Mouse (Mus musculus): Measurements from ENCODE around the gene Mtmr6. TPM values are rescaled to one million over a fixed set of nuclear protein-coding genes. Genes with fewer than 3 reads are reported as not detected.

Mtmr6 gene
- polyA plus RNA-seq (2015; fragmentation: Nextera tagmentation; extraction: Ambion mirVana) = 54.7 and 60.7 TPM in 2 replicates

GRCm38 (mm10) chr14:60264990-60265876 lies at the start of gene Mtmr6:
Gene Mtmr6 (plus strand): TSS chr14:60265228.
- no peaks in the 10 kb centered on the region for H3K27me3 ChIP-seq
- under 1% methylated on average over 51 of the region's 51 CpGs for WGBS
- ATAC-seq = peak; percentile 100
- peak within 1 kb of the TSS; percentile 84 for H3K9ac ChIP-seq
- H3K36me3 ChIP-seq (ENCODE audit: poor library complexity, severe bottlenecking) = no peaks in the 10 kb centered on the region
- H3K9me3 ChIP-seq (replicated peaks) = no peaks in the 10 kb centered on the region
- peaks cover 17% of the 10 kb centered on the region for H3K4me1 ChIP-seq
- H3K4me2 ChIP-seq = peak within 1 kb of the TSS; percentile 72
- H3K4me3 ChIP-seq = peak within 1 kb of the TSS; percentile 72
- H3K27ac ChIP-seq = peak within 1 kb of the TSS; percentile 77

GRCm38 (mm10) chr14:60216125-60216524 lies 48.9 kb upstream of the Mtmr6 start:
- Histone ChIP-seq H3K27me3 (no peaks in the 10 kb centered on the region), H3K4me2 (no peak overlapping the region), H3K36me3 (ENCODE audit: poor library complexity, severe bottlenecking) (peaks cover 39% of the 10 kb centered on the region), H3K9ac (no peak overlapping the region), H3K4me1 (no peaks in the 10 kb centered on the region), H3K4me3 (no peak overlapping the region), H3K27ac (no peak overlapping the region), H3K9me3 (replicated peaks) (no peaks in the 10 kb centered on the region)
- WGBS = 89% methylated on average over 1 of the region's 1 CpGs
- no peak for ATAC-seq

GRCm38 (mm10) chr14:60217616-60218015 lies 47.4 kb upstream of the Mtmr6 start:
- Histone ChIP-seq H3K9ac (no peak overlapping the region), H3K36me3 (ENCODE audit: poor library complexity, severe bottlenecking) (peaks cover 47% of the 10 kb centered on the region), H3K4me2 (no peak overlapping the region), H3K4me3 (no peak overlapping the region), H3K27ac (no peak overlapping the region), H3K9me3 (replicated peaks) (no peaks in the 10 kb centered on the region), H3K4me1 (no peaks in the 10 kb centered on the region), H3K27me3 (no peaks in the 10 kb centered on the region)
- ATAC-seq = no peak
- 97% methylated on average over 4 of the region's 4 CpGs for WGBS

GRCm38 (mm10) chr14:60219886-60220285 lies 45.1 kb upstream of the Mtmr6 start:
- no peak overlapping the region for H3K4me2 ChIP-seq
- H3K9ac ChIP-seq = no peak overlapping the region
- peaks cover 47% of the 10 kb centered on the region for H3K36me3 ChIP-seq (ENCODE audit: poor library complexity, severe bottlenecking)
- no peaks in the 10 kb centered on the region for H3K4me1 ChIP-seq
- 85% methylated on average over 10 of the region's 10 CpGs for WGBS
- H3K4me3 ChIP-seq = no peak overlapping the region
- H3K27me3 ChIP-seq = no peaks in the 10 kb centered on the region
- no peaks in the 10 kb centered on the region for H3K9me3 ChIP-seq (replicated peaks)
- no peak overlapping the region for H3K27ac ChIP-seq
- no peak for ATAC-seq

- peaks cover 59% of the 10 kb centered on the region for H3K36me3 ChIP-seq (ENCODE audit: poor library complexity, severe bottlenecking)
- no peak overlapping the region for H3K9ac ChIP-seq
- ATAC-seq = no peak
- WGBS = 91% methylated on average over 3 of the region's 3 CpGs
- H3K4me3 ChIP-seq = no peak overlapping the region
- H3K4me2 ChIP-seq = no peak overlapping the region
- H3K4me1 ChIP-seq = no peaks in the 10 kb centered on the region
- H3K9me3 ChIP-seq (replicated peaks) = no peaks in the 10 kb centered on the region
- H3K27ac ChIP-seq = no peak overlapping the region
- no peaks in the 10 kb centered on the region for H3K27me3 ChIP-seq
Measured at GRCm38 (mm10) chr14:60238551-60238950, 26.5 kb upstream of the Mtmr6 start.

GRCm38 (mm10) chr14:60250366-60250765 lies 14.7 kb upstream of the Mtmr6 start:
- Histone ChIP-seq H3K4me2 (peak overlapping the region; percentile 89), H3K27me3 (no peaks in the 10 kb centered on the region), H3K36me3 (ENCODE audit: poor library complexity, severe bottlenecking) (0 out of 2 replicates have a peak, but pooled peaks cover under 1% of the 10 kb centered on the region), H3K9ac (peak overlapping the region; percentile 97), H3K4me3 (peak overlapping the region; percentile 93), H3K27ac (no peak overlapping the region; the same call in 1 of the 2 replicates), H3K9me3 (replicated peaks) (no peaks in the 10 kb centered on the region), H3K4me1 (peaks cover 27% of the 10 kb centered on the region)
- no peak for ATAC-seq
- WGBS = 18% methylated on average over 8 of the region's 8 CpGs

GRCm38 (mm10) chr14:60250879-60251278 lies 14.1 kb upstream of the Mtmr6 start:
- H3K27ac ChIP-seq = peak overlapping the region; percentile 87
- no peaks in the 10 kb centered on the region for H3K27me3 ChIP-seq
- WGBS = under 1% methylated on average over 39 of the region's 39 CpGs
- H3K9ac ChIP-seq = peak overlapping the region; percentile 97
- H3K4me1 ChIP-seq = peaks cover 27% of the 10 kb centered on the region
- peak; percentile 70 for ATAC-seq
- H3K36me3 ChIP-seq (ENCODE audit: poor library complexity, severe bottlenecking) = no peaks in the 10 kb centered on the region
- H3K9me3 ChIP-seq (replicated peaks) = no peaks in the 10 kb centered on the region
- H3K4me3 ChIP-seq = peak overlapping the region; percentile 93
- peak overlapping the region; percentile 89 for H3K4me2 ChIP-seq

- H3K4me3 ChIP-seq = peak within 1 kb of the TSS; percentile 93
- under 1% methylated on average over 62 of the region's 62 CpGs for WGBS
Measured at GRCm38 (mm10) chr14:60251281-60252003, 13.6 kb upstream of the Mtmr6 start, which contains the start of the genes Nupl1 and Gm49336. Gene Nupl1 (minus strand): TSS chr14:60251431. Gene Gm49336 (minus strand): TSS chr14:60251507.

GRCm38 (mm10) chr14:60252004-60253000 lies 12.7 kb upstream of the Mtmr6 start:
- Histone ChIP-seq H3K36me3 (ENCODE audit: poor library complexity, severe bottlenecking) (no peaks in the 10 kb centered on the region), H3K4me3 (peak overlapping the region; percentile 93), H3K27ac (peak overlapping the region; percentile 75), H3K9ac (peak overlapping the region; percentile 97), H3K4me1 (peaks cover 27% of the 10 kb centered on the region), H3K27me3 (no peaks in the 10 kb centered on the region), H3K4me2 (peak overlapping the region; percentile 89), H3K9me3 (replicated peaks) (no peaks in the 10 kb centered on the region)
- ATAC-seq = no peak; the same call in 1 of the 2 replicates
- WGBS = 21% methylated on average over 15 of the region's 15 CpGs

More at GRCm38 (mm10) chr14:60251281-60252003, 13.6 kb upstream of the Mtmr6 start, which contains the start of the genes Nupl1 and Gm49336:
- H3K27ac ChIP-seq = peak within 1 kb of the TSS; percentile 87
- H3K36me3 ChIP-seq (ENCODE audit: poor library complexity, severe bottlenecking) = no peaks in the 10 kb centered on the region
- peak; percentile 100 for ATAC-seq
- peak within 1 kb of the TSS; percentile 97 for H3K9ac ChIP-seq
- H3K4me2 ChIP-seq = peak within 1 kb of the TSS; percentile 89
- no peaks in the 10 kb centered on the region for H3K27me3 ChIP-seq
- peaks cover 27% of the 10 kb centered on the region for H3K4me1 ChIP-seq
- H3K9me3 ChIP-seq (replicated peaks) = no peaks in the 10 kb centered on the region

GRCm38 (mm10) chr14:60253466-60253865 lies 11.6 kb upstream of the Mtmr6 start:
- H3K4me2 ChIP-seq = no peak overlapping the region
- ATAC-seq = no peak
- 95% methylated on average over 3 of the region's 3 CpGs for WGBS

GRCm38 (mm10) chr14:60254774-60255173 lies 10.3 kb upstream of the Mtmr6 start:
- Histone ChIP-seq H3K27me3 (no peaks in the 10 kb centered on the region), H3K4me2 (no peak overlapping the region), H3K27ac (no peak overlapping the region), H3K9ac (no peak overlapping the region), H3K36me3 (ENCODE audit: poor library complexity, severe bottlenecking) (no peaks in the 10 kb centered on the region), H3K4me3 (no peak overlapping the region), H3K4me1 (peaks cover 15% of the 10 kb centered on the region), H3K9me3 (replicated peaks) (no peaks in the 10 kb centered on the region)
- no peak for ATAC-seq

More at GRCm38 (mm10) chr14:60253466-60253865, 11.6 kb upstream of the Mtmr6 start:
- no peaks in the 10 kb centered on the region for H3K27me3 ChIP-seq
- no peak overlapping the region for H3K9ac ChIP-seq
- H3K4me3 ChIP-seq = no peak overlapping the region
- H3K36me3 ChIP-seq (ENCODE audit: poor library complexity, severe bottlenecking) = no peaks in the 10 kb centered on the region
- H3K27ac ChIP-seq = no peak overlapping the region
- H3K4me1 ChIP-seq = peaks cover 27% of the 10 kb centered on the region
- H3K9me3 ChIP-seq (replicated peaks) = no peaks in the 10 kb centered on the region
